Mouse (Mus musculus): ENCODE data around the gene Cchcr1. TPM values are rescaled to one million over a fixed set of nuclear protein-coding genes. Genes with fewer than 3 reads are reported as not detected.
"Not testable (repeated sequence)": the region's sequence is repeated elsewhere in the genome, so short reads cannot be mapped to it uniquely, and the experiment has no call there.

Cchcr1 gene
- polyA plus RNA-seq (2015; fragmentation: Nextera tagmentation; extraction: Ambion mirVana): 9.5 and 10.6 TPM in 2 replicates

- H3K9ac ChIP-seq (replicated peaks): peak within 1 kb of the TSS; percentile 54
- H3K4me2 ChIP-seq (replicated peaks): peak within 1 kb of the TSS; percentile 72
- peak; percentile 95 for ATAC-seq (replicated peaks)
- H3K4me3 ChIP-seq: peak within 1 kb of the TSS; percentile 59
- H3K27me3 ChIP-seq: no peaks in the 10 kb centered on the region
- no peaks in the 10 kb centered on the region for H3K9me3 ChIP-seq
- H3K4me1 ChIP-seq: peaks cover 30% of the 10 kb centered on the region
- H3K27ac ChIP-seq (replicated peaks): peak within 1 kb of the TSS; percentile 35; the same call in 1 of the 2 replicates
- no peaks in the 10 kb centered on the region for H3K36me3 ChIP-seq
- under 1% methylated on average over 67 of the region's 67 CpGs for WGBS
Observed at GRCm38 (mm10) chr17:35516652-35517500, at the start of gene Cchcr1, which contains the start of gene Tcf19. Gene Cchcr1, plus strand, starts transcription at chr17:35517100. Gene Tcf19, minus strand, starts transcription at chr17:35516824.

GRCm38 (mm10) chr17:35468936-35469335 is 48.0 kb upstream of the Cchcr1 start:
- Histone ChIP-seq H3K4me1 (peaks cover 11% of the 10 kb centered on the region), H3K27me3 (peaks cover 25% of the 10 kb centered on the region)
- H3K9ac ChIP-seq (replicated peaks); H3K36me3 ChIP-seq; H3K4me2 ChIP-seq (replicated peaks); H3K27ac ChIP-seq (replicated peaks); H3K4me3 ChIP-seq; H3K9me3 ChIP-seq; ATAC-seq (replicated peaks): not testable (repeated sequence)
- WGBS: 73% methylated on average over 3 of the region's 3 CpGs

DNA sequence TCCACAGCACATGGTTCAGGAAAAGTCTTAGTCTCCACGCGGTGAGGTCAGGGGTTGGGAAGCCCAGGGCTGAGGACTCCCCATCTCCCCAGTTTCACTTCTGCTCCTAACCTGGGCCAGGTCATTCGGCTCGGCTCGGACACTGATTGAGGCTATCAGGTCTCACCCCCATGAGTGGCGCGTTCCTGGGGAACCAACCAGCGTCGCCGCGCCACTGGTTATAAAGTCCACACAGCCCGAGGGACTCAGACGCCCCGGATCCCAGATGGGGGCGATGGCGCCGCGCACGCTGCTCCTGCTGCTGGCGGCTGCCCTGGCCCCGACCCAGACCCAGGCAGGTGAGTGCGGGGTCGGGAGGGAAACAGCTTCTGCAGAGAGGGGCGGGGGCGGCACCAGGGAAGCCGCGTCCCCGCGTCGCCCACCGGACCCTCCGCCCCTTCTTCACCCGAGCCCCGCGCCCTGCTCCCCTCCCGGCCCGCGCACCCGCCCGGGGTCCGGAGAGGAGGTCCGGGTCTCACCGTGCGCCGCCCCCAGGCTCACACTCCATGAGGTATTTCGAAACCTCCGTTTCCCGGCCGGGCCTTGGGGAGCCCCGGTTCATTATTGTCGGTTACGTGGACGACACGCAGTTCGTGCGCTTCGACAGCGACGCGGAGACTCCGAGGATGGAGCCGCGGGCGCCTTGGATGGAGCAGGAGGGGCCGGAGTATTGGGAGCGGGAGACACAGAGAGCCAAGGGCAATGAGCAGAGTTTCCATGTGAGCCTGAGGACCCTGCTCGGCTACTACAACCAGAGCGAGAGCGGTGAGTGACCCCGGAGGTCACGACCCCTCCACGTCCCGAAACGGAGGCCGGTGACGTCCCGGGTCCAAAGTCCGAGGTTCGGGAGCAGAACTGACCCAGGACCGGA is 46.8 kb upstream of the Cchcr1 start, which contains the start of gene H2-Q10:
H2-Q10 (plus strand) TSS at position 248 of the 910 bp plus-strand sequence.
- WGBS: 1% methylated on average over 80 of the region's 80 CpGs
- Histone ChIP-seq H3K4me3 (peak within 1 kb of the TSS; percentile 39), H3K4me1 (peaks cover 11% of the 10 kb centered on the region), H3K9me3 (no peaks in the 10 kb centered on the region), H3K9ac (replicated peaks) (no peak within 1 kb of the TSS), H3K27me3 (peaks cover 25% of the 10 kb centered on the region), H3K36me3 (no peaks in the 10 kb centered on the region), H3K27ac (replicated peaks) (no peak within 1 kb of the TSS), H3K4me2 (replicated peaks) (peak within 1 kb of the TSS; percentile 60)
- no peak for ATAC-seq (replicated peaks)

DNA sequence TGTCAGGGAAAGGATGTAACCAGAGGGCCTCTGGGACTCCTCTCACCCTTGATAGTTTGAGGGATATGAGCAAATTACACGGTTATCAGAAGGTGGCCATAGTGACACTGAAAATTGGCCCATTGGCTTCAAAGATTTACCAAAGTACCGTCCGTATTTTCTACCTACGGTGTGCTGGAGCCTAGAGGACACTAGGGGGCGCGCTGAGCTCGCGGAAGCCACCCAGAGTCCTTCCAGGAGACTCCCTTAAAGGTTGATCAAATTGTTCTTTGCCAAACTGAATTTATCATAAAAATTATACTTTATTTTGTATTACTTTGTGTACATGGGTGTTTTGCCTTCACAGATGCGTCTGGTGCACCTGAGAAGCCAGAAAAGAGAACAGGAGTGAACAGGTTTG is 32.8 kb upstream of the Cchcr1 start:
- ATAC-seq (replicated peaks): no peak
- Histone ChIP-seq H3K27ac (replicated peaks) (no peak overlapping the region), H3K4me1 (no peaks in the 10 kb centered on the region), H3K9me3 (no peaks in the 10 kb centered on the region), H3K9ac (replicated peaks) (no peak overlapping the region), H3K27me3 (no peaks in the 10 kb centered on the region), H3K4me2 (replicated peaks) (no peak overlapping the region), H3K36me3 (no peaks in the 10 kb centered on the region), H3K4me3 (no peak overlapping the region)
- 1% methylated on average over 9 of the region's 9 CpGs for WGBS

DNA sequence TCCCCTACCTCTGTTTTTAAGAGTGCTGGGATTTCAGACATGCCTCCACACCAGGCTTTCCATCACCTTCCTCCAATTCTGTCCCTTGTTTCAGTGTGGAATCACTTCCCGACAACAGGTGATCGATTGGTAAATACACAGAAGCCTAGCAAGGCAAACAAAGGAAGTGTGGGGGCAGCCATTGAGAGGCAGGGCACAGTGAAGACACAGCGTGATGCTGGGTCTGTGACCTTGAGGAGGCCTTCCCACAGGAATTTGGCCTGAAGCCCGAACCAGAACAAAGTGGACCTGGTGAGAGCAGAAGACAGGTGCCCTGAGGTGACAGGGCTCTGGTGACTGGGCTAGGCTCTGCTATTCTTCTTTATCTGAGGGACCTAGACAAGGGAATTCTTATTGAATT is 31.2 kb upstream of the Cchcr1 start:
- no peak for ATAC-seq (replicated peaks)
- H3K36me3 ChIP-seq: no peaks in the 10 kb centered on the region
- H3K4me1 ChIP-seq: no peaks in the 10 kb centered on the region
- no peak overlapping the region for H3K9ac ChIP-seq (replicated peaks)
- no peak overlapping the region for H3K4me2 ChIP-seq (replicated peaks)
- no peaks in the 10 kb centered on the region for H3K9me3 ChIP-seq
- H3K27ac ChIP-seq (replicated peaks): no peak overlapping the region
- 39% methylated on average over 4 of the region's 4 CpGs for WGBS
- H3K4me3 ChIP-seq: no peak overlapping the region
- no peaks in the 10 kb centered on the region for H3K27me3 ChIP-seq

DNA sequence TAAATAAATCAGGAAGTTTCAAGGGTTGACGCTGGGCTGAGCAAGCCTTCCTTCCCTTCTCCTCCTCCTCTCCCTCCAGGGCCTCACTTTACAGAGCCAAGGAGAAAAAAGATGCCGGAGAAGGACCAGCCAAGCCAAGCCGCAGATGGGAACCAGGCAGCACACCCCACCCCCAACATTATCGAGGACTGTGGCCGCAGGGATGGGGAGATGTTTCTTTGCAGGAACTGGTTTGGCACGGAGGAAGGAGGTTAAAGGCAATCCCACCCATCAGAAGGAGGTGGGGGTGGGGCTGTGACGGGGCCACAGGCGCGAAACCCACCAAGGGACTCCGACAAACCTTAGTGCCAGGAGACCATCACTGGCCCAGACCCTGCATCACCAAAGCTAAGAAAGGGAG is 30.2 kb upstream of the Cchcr1 start:
- Histone ChIP-seq H3K4me1 (no peaks in the 10 kb centered on the region), H3K4me3 (no peak overlapping the region), H3K4me2 (replicated peaks) (no peak overlapping the region), H3K9ac (replicated peaks) (no peak overlapping the region), H3K27me3 (no peaks in the 10 kb centered on the region), H3K27ac (replicated peaks) (no peak overlapping the region), H3K36me3 (no peaks in the 10 kb centered on the region), H3K9me3 (no peaks in the 10 kb centered on the region)
- ATAC-seq (replicated peaks): no peak
- 70% methylated on average over 10 of the region's 10 CpGs for WGBS

- Histone ChIP-seq H3K4me1 (no peaks in the 10 kb centered on the region), H3K9me3 (no peaks in the 10 kb centered on the region), H3K36me3 (no peaks in the 10 kb centered on the region), H3K9ac (replicated peaks) (no peak overlapping the region), H3K4me3 (no peak overlapping the region), H3K27me3 (no peaks in the 10 kb centered on the region), H3K27ac (replicated peaks) (no peak overlapping the region), H3K4me2 (replicated peaks) (no peak overlapping the region)
- no peak for ATAC-seq (replicated peaks)
- WGBS: 92% methylated on average over 2 of the region's 2 CpGs
Observed at GRCm38 (mm10) chr17:35488041-35488440, 28.9 kb upstream of the Cchcr1 start.

GRCm38 (mm10) chr17:35490320-35490719 is 26.6 kb upstream of the Cchcr1 start:
- Histone ChIP-seq H3K27ac (replicated peaks) (no peak overlapping the region), H3K4me2 (replicated peaks) (no peak overlapping the region), H3K4me1 (no peaks in the 10 kb centered on the region), H3K27me3 (no peaks in the 10 kb centered on the region), H3K9ac (replicated peaks) (no peak overlapping the region), H3K36me3 (no peaks in the 10 kb centered on the region), H3K4me3 (no peak overlapping the region), H3K9me3 (no peaks in the 10 kb centered on the region)
- WGBS: 47% methylated on average over 5 of the region's 5 CpGs
- no peak for ATAC-seq (replicated peaks)

GRCm38 (mm10) chr17:35497124-35497523 is 19.8 kb upstream of the Cchcr1 start:
- Histone ChIP-seq H3K9ac (replicated peaks) (no peak overlapping the region), H3K27me3 (no peaks in the 10 kb centered on the region), H3K4me2 (replicated peaks) (no peak overlapping the region), H3K4me3 (no peak overlapping the region), H3K27ac (replicated peaks) (no peak overlapping the region), H3K9me3 (no peaks in the 10 kb centered on the region), H3K36me3 (no peaks in the 10 kb centered on the region), H3K4me1 (no peaks in the 10 kb centered on the region)
- WGBS: 94% methylated on average over 7 of the region's 7 CpGs
- no peak for ATAC-seq (replicated peaks)

DNA sequence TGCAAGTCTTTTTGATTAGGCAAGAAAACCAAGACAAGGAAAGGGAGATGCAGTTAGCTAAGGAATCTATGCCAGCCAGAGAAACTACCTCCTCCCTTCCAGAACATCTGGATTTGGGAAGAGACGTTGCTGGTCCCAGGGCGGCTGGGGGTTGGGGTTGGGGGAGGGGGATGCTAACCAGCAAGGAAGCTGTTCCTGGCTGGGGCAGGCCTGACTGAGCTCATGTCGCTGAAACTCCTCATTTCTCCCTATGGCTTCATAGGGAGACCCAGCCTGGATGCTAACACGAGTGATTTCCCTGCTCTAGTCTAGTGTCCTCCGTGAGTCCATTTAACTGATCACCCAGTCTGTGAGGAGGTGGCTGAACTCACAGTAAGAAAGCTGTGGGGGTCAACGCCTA is 14.7 kb upstream of the Cchcr1 start:
- Histone ChIP-seq H3K27me3 (peaks cover 13% of the 10 kb centered on the region), H3K9ac (replicated peaks) (no peak overlapping the region), H3K36me3 (no peaks in the 10 kb centered on the region), H3K4me2 (replicated peaks) (no peak overlapping the region), H3K9me3 (no peaks in the 10 kb centered on the region), H3K4me3 (no peak overlapping the region), H3K4me1 (no peaks in the 10 kb centered on the region), H3K27ac (replicated peaks) (no peak overlapping the region)
- 4% methylated on average over 6 of the region's 6 CpGs for WGBS
- no peak for ATAC-seq (replicated peaks)

- H3K9ac ChIP-seq (replicated peaks): no peak overlapping the region
- ATAC-seq (replicated peaks): no peak
- H3K4me2 ChIP-seq (replicated peaks): no peak overlapping the region
Observed at GRCm38 (mm10) chr17:35502762-35503161, 14.1 kb upstream of the Cchcr1 start.

DNA sequence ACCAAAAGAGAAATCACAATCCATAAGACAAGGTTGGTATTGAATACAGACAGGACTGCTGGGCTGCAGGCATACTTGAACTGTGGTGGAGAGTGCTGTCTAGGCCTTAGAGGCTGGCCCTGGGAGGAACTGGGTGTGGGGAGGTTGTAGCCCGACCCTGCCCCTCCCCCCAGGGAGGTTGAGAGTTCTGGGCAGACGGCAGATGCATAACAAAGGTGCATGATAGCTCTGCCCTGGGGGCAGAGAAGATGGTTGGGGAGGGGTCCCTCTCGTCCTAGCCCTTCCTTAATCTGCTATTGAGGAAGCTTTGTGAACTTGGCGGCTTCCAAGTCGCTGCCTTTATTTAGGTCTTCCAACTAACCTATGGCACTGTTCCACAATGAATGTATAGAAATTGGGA is 13.1 kb upstream of the Cchcr1 start:
- 18% methylated on average over 5 of the region's 5 CpGs for WGBS
- Histone ChIP-seq H3K9ac (replicated peaks) (no peak overlapping the region), H3K9me3 (no peaks in the 10 kb centered on the region), H3K4me1 (no peaks in the 10 kb centered on the region), H3K4me2 (replicated peaks) (no peak overlapping the region), H3K27ac (replicated peaks) (no peak overlapping the region), H3K36me3 (no peaks in the 10 kb centered on the region), H3K27me3 (peaks cover 18% of the 10 kb centered on the region), H3K4me3 (no peak overlapping the region)
- no peak for ATAC-seq (replicated peaks)

More at GRCm38 (mm10) chr17:35502762-35503161, 14.1 kb upstream of the Cchcr1 start:
- Histone ChIP-seq H3K27ac (replicated peaks) (no peak overlapping the region), H3K9me3 (no peaks in the 10 kb centered on the region), H3K36me3 (no peaks in the 10 kb centered on the region), H3K4me1 (no peaks in the 10 kb centered on the region), H3K4me3 (no peak overlapping the region), H3K27me3 (peaks cover 18% of the 10 kb centered on the region)
- WGBS: 46% methylated on average over 5 of the region's 5 CpGs
